Mouse (Mus musculus) testis, adult 2 months (tissue): ENCODE data around the gene Folr2. TPM values are rescaled to one million over a fixed set of nuclear protein-coding genes. Genes with fewer than 3 reads are reported as not detected.

Source experiments
- H3K27ac ChIP-seq: fragments of 200-500 bp; 2 replicates; pipeline ENCODE4 v1.5.1; 2012; ENCODE audit warnings: low read depth, low read length; ENCODE audit not compliant: control insufficient read depth, insufficient read depth
- H3K27me3 ChIP-seq: fragments of 200-500 bp; 2 replicates; pipeline ENCODE4 v1.6.1; 2012; ENCODE audit warnings: mild to moderate bottlenecking, low read length, moderate library complexity; ENCODE audit not compliant: control insufficient read depth, insufficient read depth
- H3K36me3 ChIP-seq: fragments of 200-500 bp; 2 replicates; pipeline ENCODE4 v1.6.1; 2012; ENCODE audit warnings: mild to moderate bottlenecking, low read length; ENCODE audit not compliant: control insufficient read depth, insufficient read depth
- H3K4me1 ChIP-seq: fragments of 200-500 bp; 2 replicates; pipeline ENCODE4 v1.6.1; 2012; ENCODE audit warnings: low read length; ENCODE audit not compliant: control insufficient read depth, insufficient read depth
- H3K4me3 ChIP-seq: fragments of 200-500 bp; 2 replicates; pipeline ENCODE4 v1.5.1; 2012; ENCODE audit warnings: low read depth, mild to moderate bottlenecking, low read length, moderate library complexity, mixed read lengths; ENCODE audit not compliant: control insufficient read depth
- CTCF ChIP-seq: fragments of 200-500 bp; IDR thresholded peaks from 2 replicates; pipeline ENCODE4 v1.5.1; 2012; ENCODE audit warnings: low read depth, mild to moderate bottlenecking, inconsistent platforms, low read length, moderate library complexity; ENCODE audit not compliant: control insufficient read depth, insufficient read depth, insufficient replicate concordance
- POLR2A ChIP-seq: fragments of 200-500 bp; IDR thresholded peaks from 2 replicates; pipeline ENCODE4 v1.6.1; 2012; ENCODE audit warnings: low read depth, mild to moderate bottlenecking, inconsistent platforms, low read length, moderate library complexity; ENCODE audit not compliant: control insufficient read depth
- polyA plus RNA-seq: library from polyadenylated mRNA; depleted of rRNA; stranded (reverse); fragments of >200 nt; gene quantifications from 2 replicates; pipeline ENCODE4 v1.2.3, GENCODE M21; 2012

Gene Folr2
- polyA plus RNA-seq, 1 experiment, result 2.7 TPM

DNA sequence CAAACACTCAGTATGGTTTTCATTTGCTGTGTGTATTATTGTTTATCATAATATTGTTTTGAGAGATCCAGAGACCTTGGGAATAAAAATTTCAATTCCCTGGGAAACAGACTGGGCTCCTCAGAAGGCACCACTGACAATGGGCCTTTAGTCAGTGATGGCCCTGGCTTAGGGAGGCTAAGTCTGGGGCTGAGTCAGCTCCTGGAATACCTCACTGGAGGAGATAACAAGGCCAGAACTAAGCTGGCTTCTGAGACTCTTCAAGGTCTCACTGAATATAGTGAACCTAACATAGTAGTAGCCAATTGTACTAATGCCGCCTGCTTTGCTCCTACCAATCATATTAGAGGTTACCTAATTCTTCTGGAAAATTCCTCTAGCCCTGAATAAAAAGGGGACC lies 19.0 kb upstream of the Folr2 start:
- Histone ChIP-seq H3K4me3 (no peak overlapping the region), H3K4me1 (no peaks in the 10 kb centered on the region), H3K27me3 (no peaks in the 10 kb centered on the region), H3K27ac (no peak overlapping the region), H3K36me3 (no peaks in the 10 kb centered on the region)
- TF ChIP-seq CTCF (no peak), POLR2A (no peak)

DNA sequence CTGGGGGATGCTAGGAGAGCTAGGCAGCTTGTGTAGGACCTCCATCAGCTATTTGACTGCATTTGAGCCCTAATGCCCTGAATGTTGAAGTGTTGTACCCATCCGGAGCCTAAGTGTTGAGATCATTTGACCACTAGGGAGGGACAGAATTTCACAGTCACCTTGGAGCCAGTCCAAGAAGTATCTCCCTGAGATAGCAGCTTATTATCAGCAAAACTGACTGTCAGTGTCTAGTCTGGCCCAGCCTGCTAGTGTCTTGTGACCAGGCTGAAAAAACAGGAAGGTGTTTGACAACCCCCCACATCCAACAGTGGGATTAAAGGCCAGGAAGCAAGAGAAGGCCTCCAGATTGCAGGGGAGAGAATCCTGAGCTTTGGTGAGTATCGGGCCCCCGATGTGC lies 14.3 kb upstream of the Folr2 start:
- peaks cover 2% of the 10 kb centered on the region; the same call in 1 of the 2 replicates for H3K4me1 ChIP-seq
- no peaks in the 10 kb centered on the region for H3K36me3 ChIP-seq
- TF ChIP-seq POLR2A, result no peak
- TF ChIP-seq CTCF, result no peak
- H3K27ac ChIP-seq, result 0 out of 2 replicates have a peak overlapping the region, but pooled peaks have one; percentile 30
- no peaks in the 10 kb centered on the region for H3K27me3 ChIP-seq
- no peak overlapping the region for H3K4me3 ChIP-seq

DNA sequence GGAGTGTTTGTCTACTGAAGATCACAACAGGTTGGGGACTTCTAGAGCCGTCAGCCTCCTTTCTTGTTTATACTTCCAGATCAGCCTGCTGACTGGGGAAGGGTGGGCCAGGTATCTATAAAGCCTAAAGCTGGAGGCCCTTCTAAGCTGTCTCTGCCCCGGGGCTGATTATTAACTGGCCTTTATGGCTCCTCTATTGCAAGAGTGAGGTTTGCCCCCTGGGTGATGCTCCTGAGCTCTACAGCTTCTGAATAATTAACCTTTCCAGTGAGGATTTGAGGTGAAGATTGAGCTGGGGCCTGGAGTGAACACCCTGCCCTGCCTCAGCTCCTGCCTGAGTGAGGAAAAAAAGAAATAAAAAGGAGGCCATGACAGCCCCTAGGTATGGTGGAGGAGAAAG lies 13.6 kb upstream of the Folr2 start, which contains the start of gene Folr1:
Gene Folr1 (minus strand): TSS at position 160 of the 400 bp plus-strand sequence.
- TF ChIP-seq CTCF, result no peak
- TF ChIP-seq POLR2A, result no peak
- Histone ChIP-seq H3K27me3 (no peaks in the 10 kb centered on the region), H3K27ac (0 out of 2 replicates have a peak within 1 kb of the TSS, but pooled peaks have one; percentile 30), H3K4me1 (peaks cover 2% of the 10 kb centered on the region; the same call in 1 of the 2 replicates), H3K4me3 (no peak within 1 kb of the TSS), H3K36me3 (no peaks in the 10 kb centered on the region)

DNA sequence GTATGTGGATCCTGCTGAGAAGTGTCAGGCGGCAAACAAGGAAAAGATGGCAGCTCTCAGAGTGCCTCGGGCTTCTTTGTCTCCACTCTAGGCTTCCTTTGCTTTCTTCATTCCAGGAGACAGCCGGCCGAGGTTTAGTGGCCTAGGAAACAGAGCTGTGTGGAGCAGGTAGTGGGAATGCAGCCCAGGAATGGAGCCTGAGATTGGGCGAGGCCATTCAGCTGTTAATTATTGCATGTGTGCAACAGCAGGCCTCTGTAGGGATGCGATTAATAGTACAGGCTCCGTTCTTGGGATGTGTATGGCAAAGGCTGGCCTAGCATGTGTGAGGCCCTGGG lies 12.1 kb upstream of the Folr2 start:
- peaks cover 2% of the 10 kb centered on the region; the same call in 1 of the 2 replicates for H3K4me1 ChIP-seq
- no peaks in the 10 kb centered on the region for H3K27me3 ChIP-seq
- TF ChIP-seq CTCF (no peak), POLR2A (no peak)
- H3K36me3 ChIP-seq, result no peaks in the 10 kb centered on the region
- H3K27ac ChIP-seq, result no peak overlapping the region
- no peak overlapping the region for H3K4me3 ChIP-seq

DNA sequence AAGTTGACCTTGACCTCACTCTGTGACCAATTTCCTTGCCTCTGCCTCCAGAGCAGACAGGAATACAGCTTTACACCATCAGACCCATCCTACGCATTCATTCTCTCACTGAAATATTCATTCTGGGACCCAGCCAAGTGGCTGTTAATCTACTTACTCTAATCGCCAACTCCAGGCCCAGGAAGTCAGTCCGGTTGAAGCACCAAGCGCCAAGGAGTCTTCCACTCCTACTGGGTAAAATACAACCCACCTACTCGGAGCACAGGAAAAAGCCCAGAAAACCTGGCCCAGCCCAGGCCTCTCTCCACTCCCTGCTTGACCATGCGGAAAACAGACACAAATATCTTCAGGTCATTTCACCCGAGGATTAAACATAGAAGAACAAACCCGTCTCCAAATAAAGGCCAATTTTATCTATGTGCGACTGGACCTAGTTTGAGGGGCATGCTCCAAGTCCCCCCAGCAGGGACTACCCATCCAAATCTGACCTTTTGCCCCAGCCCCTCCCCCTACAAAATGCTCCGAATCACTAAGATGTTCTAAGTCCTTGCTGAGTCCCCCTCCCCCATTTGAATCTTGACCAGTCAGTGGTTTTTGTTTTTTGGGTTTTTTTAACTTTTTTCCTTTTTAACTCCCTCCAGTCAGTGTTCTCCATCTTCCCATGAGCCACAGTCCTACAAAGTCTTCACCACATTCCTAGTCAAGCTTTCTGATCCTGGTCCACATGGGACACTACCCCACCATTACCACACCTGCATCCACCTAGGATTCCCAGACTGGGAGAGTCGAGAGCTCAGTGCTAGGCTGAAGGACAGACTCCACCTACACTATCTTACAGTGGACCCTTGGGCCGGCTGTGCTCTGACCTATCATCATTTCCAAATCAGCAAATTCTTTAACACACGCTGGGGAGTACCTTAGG lies 11.5 kb upstream of the Folr2 start:
- TF ChIP-seq CTCF, result no peak
- TF ChIP-seq POLR2A, result no peak
- peak overlapping the region; percentile 56; the same call in 1 of the 2 replicates for H3K27ac ChIP-seq

DNA sequence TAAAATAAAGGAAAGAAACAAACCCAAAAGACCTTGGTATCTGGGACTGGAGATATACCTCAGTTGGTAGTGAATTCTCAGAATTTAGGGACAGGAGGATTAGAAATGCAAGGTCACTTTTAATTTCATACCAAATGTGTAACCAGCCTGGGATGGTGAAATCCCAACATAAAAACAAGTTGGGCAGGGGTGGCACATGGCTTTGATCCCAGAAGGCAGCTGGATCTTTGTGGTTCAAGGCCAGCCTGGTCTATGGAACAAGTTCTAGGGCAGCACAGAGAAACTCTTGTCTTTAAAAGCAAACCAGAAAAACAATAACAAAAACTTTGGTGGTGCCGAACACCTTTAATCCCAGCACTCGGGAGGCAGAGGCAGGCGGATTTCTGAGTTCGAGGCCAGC lies 10.5 kb upstream of the Folr2 start:
- Histone ChIP-seq H3K27ac (no peak overlapping the region), H3K27me3 (no peaks in the 10 kb centered on the region), H3K4me1 (peaks cover 2% of the 10 kb centered on the region; the same call in 1 of the 2 replicates), H3K36me3 (no peaks in the 10 kb centered on the region), H3K4me3 (no peak overlapping the region)
- TF ChIP-seq POLR2A (no peak), CTCF (no peak)

More for the DNA sequence above, 11.5 kb upstream of the Folr2 start:
- no peaks in the 10 kb centered on the region for H3K27me3 ChIP-seq
- H3K4me3 ChIP-seq, result no peak overlapping the region
- peaks cover 2% of the 10 kb centered on the region; the same call in 1 of the 2 replicates for H3K4me1 ChIP-seq
- no peaks in the 10 kb centered on the region for H3K36me3 ChIP-seq

DNA sequence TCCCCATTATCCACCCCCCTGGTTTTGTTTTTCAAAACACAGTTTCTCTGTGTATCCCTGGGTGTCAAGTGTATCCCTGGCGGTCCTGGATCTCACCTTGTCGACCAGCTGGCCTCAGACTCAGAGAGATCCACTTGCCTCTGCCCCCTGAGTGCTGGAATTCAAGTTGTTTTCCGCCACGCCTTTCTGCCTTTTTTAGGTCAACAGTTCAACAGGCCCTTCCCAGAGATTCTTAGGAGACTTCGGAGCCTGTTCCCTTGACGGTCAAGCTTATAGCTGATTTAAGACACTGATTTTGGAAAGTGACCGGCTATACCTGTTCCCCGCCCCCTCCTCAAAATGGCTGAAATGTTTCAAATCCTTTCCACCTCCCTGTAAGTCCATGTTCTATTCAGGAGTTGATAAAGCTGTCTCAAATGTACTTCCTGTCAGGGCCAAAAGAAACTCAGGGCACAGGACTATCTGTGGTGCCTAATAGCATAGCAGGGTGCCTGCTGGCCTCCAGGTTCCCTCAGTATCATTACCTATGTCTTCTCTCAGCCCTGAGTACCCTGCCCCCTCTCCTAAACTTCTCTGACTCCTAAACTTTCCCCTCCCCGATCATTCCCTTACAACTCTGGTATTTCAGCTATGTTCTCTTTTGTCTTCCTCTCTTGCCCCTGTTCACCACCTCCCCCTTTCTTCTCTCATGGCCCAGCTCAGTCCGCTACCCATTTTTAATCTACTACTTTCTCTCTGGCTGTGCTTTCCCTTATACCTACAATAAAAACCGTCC lies 9.7 kb upstream of the Folr2 start:
- H3K27ac ChIP-seq, result peak overlapping the region; percentile 78

More for the DNA sequence above, 9.7 kb upstream of the Folr2 start:
- Histone ChIP-seq H3K36me3 (no peaks in the 10 kb centered on the region), H3K4me1 (peaks cover 2% of the 10 kb centered on the region; the same call in 1 of the 2 replicates), H3K27me3 (no peaks in the 10 kb centered on the region), H3K4me3 (no peak overlapping the region)
- TF ChIP-seq POLR2A, result no peak
- no peak for TF ChIP-seq CTCF
